Mouse (Mus musculus) cerebellum, adult 2 months (tissue): ENCODE data around the gene Baiap3.

ENCODE experiments used
- CTCF ChIP-seq: fragments of 200-500 bp; IDR thresholded peaks from 2 replicates; pipeline ENCODE4 v1.5.1; 2011; ENCODE audit warnings: low read depth, mild to moderate bottlenecking, control low read depth, low read length, moderate library complexity, borderline replicate concordance; ENCODE audit not compliant: insufficient read depth
- POLR2A ChIP-seq: fragments of 200-500 bp; IDR thresholded peaks from 2 replicates; pipeline ENCODE4 v1.6.1; 2011; ENCODE audit warnings: low read length, control low read depth, borderline replicate concordance; ENCODE audit not compliant: insufficient read depth

GRCm38 (mm10) chr17:25256140-25256754 is at the start of gene Baiap3:
- TF ChIP-seq CTCF (no peak), POLR2A (no peak)
